ENCODE assay signal across 8 mouse cellular contexts in genomic region chr3:21938071-21938848, GRCm38 (mm10).
DNase-seq lines count a peak whose midpoint lies in the region; ATAC-seq lines count a peak whose summit lies in the region.

No protein-coding gene starts in this region.

- intact Hi-C loops in heart, postnatal 36 days (cut with DNase I) = loop anchor here (5.0 to 10.0 kb wide), 5 partner anchors 254 to 663 kb away; no protein-coding TSS in a partner anchor

- H3K4me2 ChIP-seq in embryonic facial prominence, embryonic 12.5 days (replicated peaks) = no peak overlapping the region
- H3K4me2 ChIP-seq in forebrain, embryonic 11.5 days (ENCODE audit: low read depth, low read length, severe bottlenecking) = no peak overlapping the region

- DNase-seq in heart, adult 8-10 months (ENCODE audit: low spot score) = peak; percentile 68
- no peak for DNase-seq in heart, postnatal 36 days
- peak; percentile 95 for DNase-seq in adipocyte (ENCODE audit: low spot score)
- DNase-seq in kidney, postnatal 10 days = peak; percentile 39
- DNase-seq in right cerebral cortex, postnatal 10 days (ENCODE audit: low spot score in 2 of 2) = peak; percentile 31 to 50
- no peak for DNase-seq in neural tube, embryonic 10.5 days (ENCODE audit: extremely low spot score, low spot score)
- no peak for DNase-seq in forebrain, embryonic 11.5 days (ENCODE audit: low spot score)

- no peak overlapping the region for H3K4me3 ChIP-seq in embryonic facial prominence, embryonic 12.5 days
- H3K4me3 ChIP-seq in forebrain, embryonic 11.5 days (ENCODE audit: low read depth, low read length) = no peak overlapping the region

- no peak for ATAC-seq in embryonic facial prominence, embryonic 12.5 days (ENCODE audit: insufficient number of reproducible peaks, insufficient read depth, low FRiP score, low TSS enrichment)
- no peak for ATAC-seq in forebrain, embryonic 11.5 days (replicated peaks; ENCODE audit: low FRiP score)

- H3K9ac ChIP-seq in embryonic facial prominence, embryonic 12.5 days = no peak overlapping the region
- H3K9ac ChIP-seq in forebrain, embryonic 11.5 days (ENCODE audit: low read length) = no peak overlapping the region

- H3K27me3 ChIP-seq in embryonic facial prominence, embryonic 12.5 days = no peaks in the 10 kb centered on the region
- no peaks in the 10 kb centered on the region for H3K27me3 ChIP-seq in forebrain, embryonic 11.5 days (ENCODE audit: control insufficient read depth, insufficient read depth, low read length)

- peaks cover 33% of the 10 kb centered on the region for H3K4me1 ChIP-seq in embryonic facial prominence, embryonic 12.5 days
- H3K4me1 ChIP-seq in forebrain, embryonic 11.5 days (replicated peaks; ENCODE audit: control insufficient read depth, insufficient read depth, low read length) = peaks cover 13% of the 10 kb centered on the region; the same call in 1 of the 2 replicates

- H3K36me3 ChIP-seq in embryonic facial prominence, embryonic 12.5 days = no peaks in the 10 kb centered on the region
- no peaks in the 10 kb centered on the region for H3K36me3 ChIP-seq in forebrain, embryonic 11.5 days (ENCODE audit: control insufficient read depth, insufficient read depth, low read length)

- 33% methylated on average over 11 of the region's 11 CpGs for WGBS in embryonic facial prominence, embryonic 12.5 days
- WGBS in forebrain, embryonic 11.5 days = 57% methylated on average over 11 of the region's 11 CpGs

- H3K9me3 ChIP-seq in embryonic facial prominence, embryonic 12.5 days = no peaks in the 10 kb centered on the region
- no peaks in the 10 kb centered on the region for H3K9me3 ChIP-seq in forebrain, embryonic 11.5 days (ENCODE audit: control insufficient read depth, low read length)

- peak overlapping the region; percentile 65; the same call in 1 of the 2 replicates for H3K27ac ChIP-seq in embryonic facial prominence, embryonic 12.5 days
- no peak overlapping the region for H3K27ac ChIP-seq in forebrain, embryonic 11.5 days (ENCODE audit: low read depth, low read length)

Comparison
In these comparisons a context has a peak if more than half of its experiments do, and no peak if none do; other contexts are left out.
1. DNase-seq: peak in heart, adult 8-10 months (single experiment), adipocyte (single experiment), kidney, postnatal 10 days (single experiment) and right cerebral cortex, postnatal 10 days (2 of 2); none in heart, postnatal 36 days (0 of 2), neural tube, embryonic 10.5 days (single experiment) and forebrain, embryonic 11.5 days (single experiment).